Mouse (Mus musculus) heart, adult 2 months (tissue): ENCODE data around the gene Slc35f6.

Source experiments
- CTCF ChIP-seq: fragments of 200-600 bp; IDR thresholded peaks from 2 replicates; pipeline ENCODE4 v1.8.1; 2022; ENCODE audit warnings: antibody characterized with exemption, mild to moderate bottlenecking, moderate library complexity
- EP300 ChIP-seq: fragments of 200-500 bp; IDR thresholded peaks from 2 replicates; pipeline ENCODE4 v1.6.1; 2011; ENCODE audit warnings: low read depth, low read length, control low read depth; ENCODE audit not compliant: insufficient read depth
- POLR2A ChIP-seq: fragments of 200-500 bp; IDR thresholded peaks from 2 replicates; pipeline ENCODE4 v1.6.1; 2011; ENCODE audit warnings: mild to moderate bottlenecking, low read depth, low read length, control low read depth; ENCODE audit not compliant: insufficient read depth

- TF ChIP-seq CTCF, result no peak
- TF ChIP-seq EP300, result no peak
- no peak for TF ChIP-seq POLR2A
These were observed 3.8 kb downstream of the Slc35f6 start for GRCm38 (mm10) chr5:30651554-30651953.
